Comparison of ENCODE assay signal across 35 mouse cellular contexts in genomic region chr12:11195031-11195430, GRCm38 (mm10). TPM values are rescaled to one million over a fixed set of nuclear protein-coding genes. Genes with fewer than 3 reads are reported as not detected.
DNase-seq lines count a peak whose midpoint lies in the region; TF ChIP-seq lines count a peak whose summit lies in the region.
"Had no signal": no experiment of that assay in that cellular context is flagged by ENCODE, and none has a peak within 500 bp of the region (broad histone marks: within the 10 kb centered on the region; RNA-seq: fewer than 3 reads in every experiment).

No protein-coding gene starts in this region.

- no peak overlapping the region for H3K4me3 ChIP-seq in kidney, adult 2 months (ENCODE audit: insufficient read depth, low read depth, low read length)
- H3K4me3 ChIP-seq in myocyte: no peak overlapping the region
- H3K4me3 ChIP-seq: embryonic facial prominence, embryonic 13.5 days; forebrain, embryonic 13.5 days; heart, embryonic 15.5 days; hindbrain, embryonic 10.5 days; intestine, embryonic 15.5 days; limb, embryonic 13.5 days; liver, embryonic 12.5 days; midbrain, embryonic 15.5 days; neural tube, embryonic 13.5 days; stomach, embryonic 15.5 days had no signal

- peak overlapping the region; percentile 6 for H3K4me2 ChIP-seq in myocyte (ENCODE audit: low read depth)
- H3K4me2 ChIP-seq: embryonic facial prominence, embryonic 13.5 days; forebrain, embryonic 13.5 days; heart, embryonic 15.5 days; intestine, embryonic 15.5 days; limb, embryonic 13.5 days; liver, embryonic 12.5 days; midbrain, embryonic 15.5 days; neural tube, embryonic 13.5 days; stomach, embryonic 15.5 days had no signal

- TF ChIP-seq POLR2A in kidney, adult 2 months (IDR thresholded peaks at IDR 0.05; ENCODE audit: low read depth, low read length): no peak
- TF ChIP-seq POLR2A in myocyte (IDR thresholded peaks at IDR 0.05; ENCODE audit: insufficient read length, low read depth): no peak

- 95% methylated on average over 1 of the region's 1 CpGs for WGBS in kidney, adult 2 months

- H3K4me1 ChIP-seq in kidney, adult 2 months (ENCODE audit: control insufficient read depth, insufficient read depth, low read length): no peaks in the 10 kb centered on the region
- H3K4me1 ChIP-seq: embryonic facial prominence, embryonic 13.5 days; intestine, embryonic 15.5 days; limb, embryonic 13.5 days; liver, embryonic 12.5 days; stomach, embryonic 15.5 days had no signal

- peak; percentile 36 for DNase-seq in adrenal gland, adult 2 months
- no peak for DNase-seq in adrenal gland, postnatal 10 days
- DNase-seq in kidney, adult 2 months: peak; percentile 27
- no peak for DNase-seq in kidney, adult 11 months
- peak; percentile 24 for DNase-seq in adipocyte (ENCODE audit: low spot score)
- no peak for DNase-seq in kidney, adult 8-10 months
- DNase-seq: adrenal gland, adult 8-10 months; cerebellum, adult 8-10 months; cerebellum, postnatal 36 days; embryo, embryonic 11 days; layer of hippocampus, adult 9-11 months; thymus, adult 18-20 months; thymus, postnatal 36 days had no signal

- H3K79me2 ChIP-seq in myocyte (ENCODE audit: control insufficient read depth, insufficient read depth): no peaks in the 10 kb centered on the region

- H3K36me3 ChIP-seq in kidney, adult 2 months (ENCODE audit: control insufficient read depth, insufficient read depth, low read length): no peaks in the 10 kb centered on the region
- no peaks in the 10 kb centered on the region for H3K36me3 ChIP-seq in myocyte (ENCODE audit: control insufficient read depth, insufficient read depth)
- H3K36me3 ChIP-seq: embryonic facial prominence, embryonic 13.5 days; heart, embryonic 15.5 days; hindbrain, embryonic 10.5 days; intestine, embryonic 15.5 days; limb, embryonic 13.5 days; liver, embryonic 12.5 days; midbrain, embryonic 15.5 days; neural tube, embryonic 13.5 days; stomach, embryonic 15.5 days had no signal

- no peak overlapping the region for H3ac ChIP-seq in myocyte (ENCODE audit: control insufficient read depth, insufficient read length)

- H3K27me3 ChIP-seq in kidney, adult 2 months (replicated peaks; ENCODE audit: control insufficient read depth, insufficient read depth, low read length): no peaks in the 10 kb centered on the region
- no peaks in the 10 kb centered on the region for H3K27me3 ChIP-seq in myocyte (ENCODE audit: control insufficient read depth, insufficient read depth, insufficient read length)
- H3K27me3 ChIP-seq: embryonic facial prominence, embryonic 13.5 days; heart, embryonic 15.5 days; intestine, embryonic 15.5 days; limb, embryonic 13.5 days; liver, embryonic 12.5 days; midbrain, embryonic 15.5 days; neural tube, embryonic 13.5 days; Patski; stomach, embryonic 15.5 days had no signal

- H3K27ac ChIP-seq in kidney, adult 2 months (ENCODE audit: insufficient read depth, low read depth, low read length): no peak overlapping the region
- H3K27ac ChIP-seq: embryonic facial prominence, embryonic 13.5 days; forebrain, embryonic 13.5 days; heart, embryonic 15.5 days; hindbrain, embryonic 10.5 days; intestine, embryonic 15.5 days; limb, embryonic 13.5 days; liver, embryonic 12.5 days; midbrain, embryonic 15.5 days; neural tube, embryonic 13.5 days; stomach, embryonic 15.5 days had no signal

- no peak for TF ChIP-seq CTCF in kidney, adult 2 months (conservative IDR thresholded peaks at IDR 0.05; ENCODE audit: insufficient read depth, insufficient read length, low read depth, low read length)

TF ChIP-seq in myocyte, 11 proteins besides CTCF, POLR2A, EP300 and RAD21:
- no peak for TF ChIP-seq POLR2AphosphoS2 (IDR thresholded peaks at IDR 0.05; ENCODE audit: insufficient read length, low read depth)
- TF ChIP-seq TCF12 (IDR thresholded peaks at IDR 0.05; ENCODE audit: insufficient read depth, poor library complexity, severe bottlenecking): no peak
- TF ChIP-seq REST (IDR thresholded peaks at IDR 0.05; ENCODE audit: insufficient read depth, insufficient read length): no peak
- TF ChIP-seq E2F4 (IDR thresholded peaks at IDR 0.05; ENCODE audit: insufficient read depth): no peak
TF ChIP-seq in myocyte: peak in this region for 0.

RNA-seq across cellular contexts. Expression of gene Msgn1, which starts 13.7 kb away (rescaled TPM):
- not detected for total RNA-seq in adrenal gland, adult 2 months (2021)
- not detected in 2 replicates for polyA plus RNA-seq in adrenal gland, adult 2 months (2012; rRNA removed)
- total RNA-seq in adrenal gland, postnatal 10 days (2021): not detected
- not detected in 2 replicates for polyA plus RNA-seq in kidney, adult 2 months (2012; rRNA removed)
- not detected for polyA plus RNA-seq in myocyte (2012; fragmentation: generic; extraction: Trizol)
- total RNA-seq: adrenal gland, adult 8-10 months; ES-E14; gastrocnemius, adult 8-10 months; left cerebral cortex, adult 18-20 months; left cerebral cortex, postnatal 25 days had no signal
- polyA plus RNA-seq: brain, embryonic 14.5 days; embryonic facial prominence, embryonic 13.5 days; forebrain, embryonic 13.5 days; frontal cortex, adult 2 months; gonadal fat pad, adult 2 months; heart, embryonic 15.5 days; hindbrain, embryonic 10.5 days; hindbrain, embryonic 16.5 days; intestine, embryonic 15.5 days; kidney, embryonic 16.5 days; limb, embryonic 13.5 days; liver, embryonic 12.5 days; midbrain, embryonic 15.5 days; neural tube, embryonic 13.5 days; Patski; stomach, embryonic 15.5 days had no signal

RNA-seq across cellular contexts. Expression of gene Kcns3, which starts 44.2 kb away (rescaled TPM):
- total RNA-seq in adrenal gland, adult 2 months (2021): 1 to 10 TPM; 3.0 to 6.7 TPM
- polyA plus RNA-seq in adrenal gland, adult 2 months (2012; rRNA removed): 1.5 and 1.6 TPM in 2 replicates
- 1 to 10 TPM; 4.8 to 7.9 TPM for total RNA-seq in adrenal gland, postnatal 10 days (2021)
- polyA plus RNA-seq in kidney, adult 2 months (2012; rRNA removed): 2.3 and 2.5 TPM in 2 replicates
- polyA plus RNA-seq in myocyte (2012; fragmentation: generic; extraction: Trizol): not detected
- polyA plus RNA-seq: CD4-positive, CD25-positive, alpha-beta regulatory T cell, adult 4 months; Patski had no signal

Comparison
In these comparisons a context has a peak if more than half of its experiments do, and no peak if none do; other contexts are left out.
1. DNase-seq: peak in adrenal gland, adult 2 months (single experiment), kidney, adult 2 months (single experiment) and adipocyte (single experiment); none in adrenal gland, postnatal 10 days (single experiment), kidney, adult 11 months (single experiment) and kidney, adult 8-10 months (0 of 2).